Mouse (Mus musculus): ENCODE measurements around the gene Rhbdf2.

DNA sequence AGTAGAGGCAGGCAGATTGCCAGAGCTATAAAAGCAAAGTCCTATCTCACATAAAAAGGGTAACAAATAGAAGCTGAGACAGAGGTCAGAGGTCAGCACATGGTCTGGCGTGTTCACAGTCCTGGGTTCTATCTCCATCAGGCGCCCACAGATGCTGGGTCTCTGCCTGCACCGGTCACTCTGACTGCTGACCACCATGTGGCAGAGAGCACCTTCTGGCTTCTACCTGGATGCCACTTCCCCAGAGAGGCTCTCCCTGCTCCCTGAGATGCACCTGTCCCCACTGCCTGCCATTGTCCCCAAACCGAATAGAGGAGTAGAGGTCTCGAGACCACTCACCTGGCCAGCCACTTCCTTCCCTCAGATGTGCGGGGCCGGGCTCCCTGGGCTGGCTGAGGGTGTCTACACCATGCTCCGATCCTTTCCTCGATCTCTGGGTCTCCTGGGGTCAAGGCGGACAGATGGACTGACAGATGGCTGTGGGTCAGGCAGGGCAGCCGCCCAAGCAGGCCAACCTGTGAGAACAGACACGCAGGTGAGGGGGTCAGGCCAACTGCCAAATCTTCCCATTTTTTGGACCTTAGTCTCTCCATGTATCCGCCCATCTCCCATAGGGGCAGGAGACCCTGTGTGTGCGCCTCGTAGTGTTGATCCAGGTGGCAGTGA, 16.7 kb downstream of the Rhbdf2 start:
- TF ChIP-seq CTCF (IDR thresholded peaks at IDR 0.05 in 2 of 3, conservative IDR thresholded peaks at IDR 0.05 in 1 of 3; ENCODE audit: control insufficient read depth in 1 of 3, insufficient read depth in 1 of 3, low read depth in 2 of 3, low read length in 3 of 3, poor library complexity in 1 of 3, severe bottlenecking in 1 of 3) (no peak), POLR2A (IDR thresholded peaks at IDR 0.05; ENCODE audit: control insufficient read depth in 1 of 2, insufficient read depth in 1 of 2, low read depth in 1 of 2, low read length in 2 of 2, poor library complexity in 1 of 2) (no peak), MYC (IDR thresholded peaks at IDR 0.05; ENCODE audit: low read depth, low read length) (no peak), ZMIZ1 (IDR thresholded peaks at IDR 0.05; ENCODE audit: low read depth, low read length) (no peak), E2F4 (IDR thresholded peaks at IDR 0.05; ENCODE audit: borderline replicate concordance, low read depth, low read length) (no peak), CHD2 (IDR thresholded peaks at IDR 0.05; ENCODE audit: low read length) (no peak), CHD1 (IDR thresholded peaks at IDR 0.05; ENCODE audit: low read depth, low read length) (no peak), HCFC1 (IDR thresholded peaks at IDR 0.05; ENCODE audit: low read depth, low read length) (no peak), USF1 (IDR thresholded peaks at IDR 0.05; ENCODE audit: low read depth, low read length) (no peak), ZC3H11A (IDR thresholded peaks at IDR 0.05; ENCODE audit: low read depth, low read length) (no peak), ZNF384 (IDR thresholded peaks at IDR 0.05; ENCODE audit: low read depth, low read length) (no peak), MXI1 (IDR thresholded peaks at IDR 0.05; ENCODE audit: low read depth, low read length) (no peak), BHLHE40 (IDR thresholded peaks at IDR 0.05; ENCODE audit: borderline replicate concordance, low read depth, low read length) (no peak)
